Mouse (Mus musculus): ENCODE results near the gene Upf2. TPM values are rescaled to one million over a fixed set of nuclear protein-coding genes. Genes with fewer than 3 reads are reported as not detected.
"Not testable (repeated sequence)": the region's sequence is repeated elsewhere in the genome, so short reads cannot be mapped to it uniquely, and the experiment has no call there.

Upf2 gene
- polyA plus RNA-seq, 1 experiment, result 11.0 TPM

DNA sequence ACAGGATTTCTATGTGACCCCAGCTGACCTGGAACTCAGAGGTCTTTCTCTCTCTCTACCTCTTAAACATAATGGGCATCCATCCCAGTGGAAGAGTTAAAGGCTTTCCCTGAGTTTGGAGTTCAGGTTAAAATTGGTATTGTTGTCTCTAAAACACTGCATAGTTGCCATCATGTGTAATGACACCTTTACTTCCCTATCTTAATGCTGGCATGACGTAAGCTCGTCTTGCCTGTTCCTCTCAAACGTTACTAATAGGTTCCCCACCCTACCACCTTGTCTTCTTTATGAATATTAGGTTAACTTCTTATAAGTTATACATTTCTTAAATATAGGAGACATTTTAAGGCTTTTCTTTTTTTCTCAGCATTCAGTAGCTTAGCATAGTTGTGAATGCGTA, 26.3 kb downstream of the Upf2 start:
- Histone ChIP-seq H3K4me3 (ENCODE audit: control insufficient read depth, low read depth, low read length) (no peak overlapping the region), H3K36me3 (ENCODE audit: control insufficient read depth, insufficient read depth, low read length) (peaks cover 1% of the 10 kb centered on the region; the same call in 1 of the 2 replicates), H3K4me1 (ENCODE audit: control insufficient read depth, insufficient read depth, low read length) (no peaks in the 10 kb centered on the region), H3K27ac (ENCODE audit: control insufficient read depth, insufficient read depth, low read depth, low read length) (no peak overlapping the region), H3K27me3 (ENCODE audit: control insufficient read depth, insufficient read depth, low read length) (no peaks in the 10 kb centered on the region)
- no peak for TF ChIP-seq CTCF (IDR thresholded peaks at IDR 0.05; ENCODE audit: control insufficient read depth, insufficient read depth, insufficient replicate concordance, low read depth, low read length)
- no peak for TF ChIP-seq POLR2A (IDR thresholded peaks at IDR 0.05; ENCODE audit: control insufficient read depth, low read depth, low read length)

DNA sequence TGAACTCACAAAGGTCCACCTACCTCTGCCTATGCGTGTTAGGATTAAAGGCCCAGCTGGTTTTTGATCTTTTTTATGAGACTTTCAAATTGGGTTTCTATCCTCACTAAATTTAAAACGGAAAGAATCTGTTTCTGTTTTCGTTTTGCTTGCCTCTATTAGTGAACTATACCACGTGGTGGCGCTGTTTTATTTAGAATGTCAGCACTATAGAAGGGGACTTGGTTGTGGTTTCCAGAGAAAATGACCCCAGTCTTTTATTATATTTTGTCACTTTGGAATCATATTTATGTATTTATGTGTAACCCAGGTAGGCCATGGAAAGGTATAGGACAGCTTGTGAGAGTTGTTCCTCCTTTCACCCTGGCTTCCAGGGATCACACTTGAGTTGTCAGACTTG, 44.3 kb downstream of the Upf2 start:
- Histone ChIP-seq H3K36me3 (ENCODE audit: control insufficient read depth, insufficient read depth, low read length) (no peaks in the 10 kb centered on the region), H3K4me3 (ENCODE audit: control insufficient read depth, low read depth, low read length) (no peak overlapping the region), H3K27me3 (ENCODE audit: control insufficient read depth, insufficient read depth, low read length) (no peaks in the 10 kb centered on the region), H3K27ac (ENCODE audit: control insufficient read depth, insufficient read depth, low read depth, low read length) (no peak overlapping the region), H3K4me1 (ENCODE audit: control insufficient read depth, insufficient read depth, low read length) (no peaks in the 10 kb centered on the region)
- no peak for TF ChIP-seq CTCF (IDR thresholded peaks at IDR 0.05; ENCODE audit: control insufficient read depth, insufficient read depth, insufficient replicate concordance, low read depth, low read length)
- TF ChIP-seq POLR2A (IDR thresholded peaks at IDR 0.05; ENCODE audit: control insufficient read depth, low read depth, low read length), result no peak

DNA sequence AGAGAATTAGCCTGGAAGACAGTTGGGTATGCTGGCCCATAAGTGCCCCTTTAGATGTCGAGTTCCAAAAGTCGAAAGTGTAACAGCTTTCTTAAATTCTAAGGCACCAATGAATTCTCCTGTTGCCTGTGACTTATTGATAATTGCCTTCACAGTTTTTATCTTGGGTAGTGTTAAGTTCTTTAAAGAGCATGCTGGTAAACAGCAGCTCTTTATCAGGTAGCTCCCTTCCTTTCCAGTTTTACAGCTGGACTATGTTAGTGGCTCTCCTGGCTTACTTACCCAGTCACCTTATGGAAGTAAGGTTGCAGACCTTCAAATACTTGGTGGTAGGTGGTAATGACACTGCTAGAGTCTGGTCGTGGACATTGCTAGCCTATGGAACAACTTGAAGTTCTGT, 52.7 kb downstream of the Upf2 start:
- Histone ChIP-seq H3K36me3 (ENCODE audit: control insufficient read depth, insufficient read depth, low read length) (no peaks in the 10 kb centered on the region), H3K27me3 (ENCODE audit: control insufficient read depth, insufficient read depth, low read length) (no peaks in the 10 kb centered on the region), H3K4me3 (ENCODE audit: control insufficient read depth, low read depth, low read length) (no peak overlapping the region), H3K4me1 (ENCODE audit: control insufficient read depth, insufficient read depth, low read length) (no peaks in the 10 kb centered on the region), H3K27ac (ENCODE audit: control insufficient read depth, insufficient read depth, low read depth, low read length) (no peak overlapping the region)
- TF ChIP-seq CTCF (IDR thresholded peaks at IDR 0.05; ENCODE audit: control insufficient read depth, insufficient read depth, insufficient replicate concordance, low read depth, low read length), result no peak
- no peak for TF ChIP-seq POLR2A (IDR thresholded peaks at IDR 0.05; ENCODE audit: control insufficient read depth, low read depth, low read length)

DNA sequence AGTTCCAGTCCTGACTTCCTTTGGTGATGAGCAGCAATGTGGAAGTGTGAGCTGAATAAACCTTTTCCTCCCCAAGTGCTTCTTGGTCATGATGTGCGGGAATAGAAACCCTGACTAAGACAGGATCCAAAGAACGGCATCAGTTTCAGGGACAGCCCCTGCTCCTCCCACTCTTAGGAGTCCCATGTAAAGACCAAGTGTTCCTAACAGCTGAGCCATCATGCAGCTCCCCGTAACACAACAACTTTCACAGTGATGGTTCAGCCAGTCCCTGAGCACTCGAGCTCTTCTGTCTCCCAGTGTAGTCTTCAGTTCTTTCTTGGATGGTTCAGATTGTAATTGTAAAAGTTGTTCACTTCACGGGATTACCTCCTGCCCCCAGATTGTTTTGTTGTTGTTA, 63.3 kb downstream of the Upf2 start:
- H3K27ac ChIP-seq (ENCODE audit: control insufficient read depth, insufficient read depth, low read depth, low read length), result no peak overlapping the region
- no peak for TF ChIP-seq POLR2A (IDR thresholded peaks at IDR 0.05; ENCODE audit: control insufficient read depth, low read depth, low read length)
- TF ChIP-seq CTCF (IDR thresholded peaks at IDR 0.05; ENCODE audit: control insufficient read depth, insufficient read depth, insufficient replicate concordance, low read depth, low read length), result no peak
- H3K4me3 ChIP-seq (ENCODE audit: control insufficient read depth, low read depth, low read length), result no peak overlapping the region
- H3K27me3 ChIP-seq (ENCODE audit: control insufficient read depth, insufficient read depth, low read length), result no peaks in the 10 kb centered on the region
- H3K36me3 ChIP-seq (ENCODE audit: control insufficient read depth, insufficient read depth, low read length), result no peaks in the 10 kb centered on the region; the same call in 1 of the 2 replicates
- H3K4me1 ChIP-seq (ENCODE audit: control insufficient read depth, insufficient read depth, low read length), result no peaks in the 10 kb centered on the region

DNA sequence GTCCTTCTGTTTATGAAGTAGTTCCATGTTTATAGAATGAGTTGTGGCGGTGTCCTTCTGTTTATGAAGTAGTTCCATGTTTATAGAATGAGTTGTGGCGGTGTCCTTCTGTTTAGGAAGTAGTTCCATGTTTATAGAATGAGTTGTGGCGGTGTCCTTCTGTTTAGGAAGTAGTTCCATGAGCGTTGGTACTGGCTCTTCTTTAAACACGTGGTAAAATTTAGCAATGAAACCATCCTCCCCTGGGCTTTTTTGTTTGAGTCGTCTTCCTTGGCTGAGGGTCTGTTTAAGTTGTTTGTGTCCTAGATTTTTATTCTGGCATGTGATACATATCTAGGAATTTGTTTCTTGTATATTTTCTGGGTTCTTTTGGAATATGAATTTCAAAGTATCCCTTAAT, 63.9 kb downstream of the Upf2 start:
- H3K4me1 ChIP-seq (ENCODE audit: control insufficient read depth, insufficient read depth, low read length); H3K36me3 ChIP-seq (ENCODE audit: control insufficient read depth, insufficient read depth, low read length); H3K4me3 ChIP-seq (ENCODE audit: control insufficient read depth, low read depth, low read length); H3K27ac ChIP-seq (ENCODE audit: control insufficient read depth, insufficient read depth, low read depth, low read length); H3K27me3 ChIP-seq (ENCODE audit: control insufficient read depth, insufficient read depth, low read length): not testable (repeated sequence)

DNA sequence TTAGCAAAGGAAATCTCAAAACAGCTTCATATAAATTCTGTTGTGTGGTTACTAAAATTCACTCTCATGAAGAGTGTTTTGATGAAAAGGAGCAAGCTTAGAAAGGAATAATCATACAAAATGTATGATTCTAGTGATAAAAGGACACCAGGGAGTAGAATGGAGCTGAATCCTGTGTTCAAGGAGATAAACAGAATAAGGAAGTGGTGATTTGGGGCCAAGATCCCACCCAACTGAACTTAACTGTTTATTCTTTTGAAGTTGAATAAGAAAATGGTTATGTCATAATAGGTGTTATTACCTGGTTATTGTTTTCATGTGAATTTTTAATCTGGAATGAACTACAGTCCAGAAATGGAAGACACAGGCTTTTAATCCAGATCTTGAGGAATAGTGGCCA, 69.3 kb downstream of the Upf2 start:
- TF ChIP-seq CTCF (IDR thresholded peaks at IDR 0.05; ENCODE audit: control insufficient read depth, insufficient read depth, insufficient replicate concordance, low read depth, low read length) (no peak), POLR2A (IDR thresholded peaks at IDR 0.05; ENCODE audit: control insufficient read depth, low read depth, low read length) (no peak)
- Histone ChIP-seq H3K27ac (ENCODE audit: control insufficient read depth, insufficient read depth, low read depth, low read length) (no peak overlapping the region), H3K4me1 (ENCODE audit: control insufficient read depth, insufficient read depth, low read length) (no peaks in the 10 kb centered on the region), H3K4me3 (ENCODE audit: control insufficient read depth, low read depth, low read length) (no peak overlapping the region), H3K36me3 (ENCODE audit: control insufficient read depth, insufficient read depth, low read length) (peaks cover 1% of the 10 kb centered on the region; the same call in 1 of the 2 replicates), H3K27me3 (ENCODE audit: control insufficient read depth, insufficient read depth, low read length) (no peaks in the 10 kb centered on the region)

DNA sequence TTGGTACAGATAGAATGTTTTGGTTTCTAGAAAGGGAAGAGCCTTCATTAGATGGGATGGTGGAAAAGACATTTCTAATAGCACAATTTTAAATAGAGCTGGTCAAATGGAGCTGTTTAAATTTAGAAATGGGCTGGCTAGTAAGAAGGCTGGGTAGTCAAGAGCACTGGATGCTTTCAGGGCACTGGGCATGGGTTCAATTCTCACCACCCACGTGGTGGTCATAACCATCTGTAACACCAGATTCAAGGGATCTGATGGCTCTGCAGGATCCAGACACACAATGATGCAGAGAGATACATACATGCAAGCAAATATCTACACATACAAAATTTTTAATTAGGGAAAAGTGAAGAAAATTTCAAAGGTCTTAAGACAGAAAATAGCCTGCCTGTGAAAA, 91.4 kb downstream of the Upf2 start:
- no peaks in the 10 kb centered on the region for H3K27me3 ChIP-seq (ENCODE audit: control insufficient read depth, insufficient read depth, low read length)
- H3K36me3 ChIP-seq (ENCODE audit: control insufficient read depth, insufficient read depth, low read length), result no peaks in the 10 kb centered on the region
- H3K4me3 ChIP-seq (ENCODE audit: control insufficient read depth, low read depth, low read length), result no peak overlapping the region
- no peaks in the 10 kb centered on the region for H3K4me1 ChIP-seq (ENCODE audit: control insufficient read depth, insufficient read depth, low read length)
- TF ChIP-seq CTCF (IDR thresholded peaks at IDR 0.05; ENCODE audit: control insufficient read depth, insufficient read depth, insufficient replicate concordance, low read depth, low read length) (no peak), POLR2A (IDR thresholded peaks at IDR 0.05; ENCODE audit: control insufficient read depth, low read depth, low read length) (no peak)
- H3K27ac ChIP-seq (ENCODE audit: control insufficient read depth, insufficient read depth, low read depth, low read length), result no peak overlapping the region

DNA sequence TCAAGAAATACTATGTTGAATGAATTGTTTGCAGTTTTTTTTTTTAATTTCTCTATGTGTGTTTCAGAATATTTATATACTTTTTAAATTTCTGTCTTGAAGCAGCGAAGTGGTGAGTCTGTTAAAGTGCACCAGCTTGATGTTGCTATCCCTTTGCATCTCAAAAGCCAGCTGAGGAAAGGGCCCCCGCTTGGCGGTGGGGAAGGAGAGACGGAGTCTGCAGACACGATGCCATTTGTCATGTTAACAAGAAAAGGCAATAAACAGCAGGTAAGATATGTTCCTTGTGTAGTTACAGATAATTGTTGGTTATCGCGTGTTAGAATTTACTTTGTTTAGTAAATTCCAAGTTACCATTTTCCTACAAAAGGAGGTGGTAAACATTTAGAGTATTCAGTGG, 95.5 kb downstream of the Upf2 start:
- Histone ChIP-seq H3K36me3 (ENCODE audit: control insufficient read depth, insufficient read depth, low read length) (no peaks in the 10 kb centered on the region), H3K4me1 (ENCODE audit: control insufficient read depth, insufficient read depth, low read length) (no peaks in the 10 kb centered on the region)

More for the DNA sequence above, 95.5 kb downstream of the Upf2 start:
- H3K27me3 ChIP-seq (ENCODE audit: control insufficient read depth, insufficient read depth, low read length), result no peaks in the 10 kb centered on the region
- TF ChIP-seq CTCF (IDR thresholded peaks at IDR 0.05; ENCODE audit: control insufficient read depth, insufficient read depth, insufficient replicate concordance, low read depth, low read length) (no peak), POLR2A (IDR thresholded peaks at IDR 0.05; ENCODE audit: control insufficient read depth, low read depth, low read length) (no peak)
- no peak overlapping the region for H3K27ac ChIP-seq (ENCODE audit: control insufficient read depth, insufficient read depth, low read depth, low read length)
- H3K4me3 ChIP-seq (ENCODE audit: control insufficient read depth, low read depth, low read length), result no peak overlapping the region
